Mouse (Mus musculus) gonadal fat pad, adult 2 months (tissue): Measurements from ENCODE around the gene Adamts20. TPM values are rescaled to one million over a fixed set of nuclear protein-coding genes. Genes with fewer than 3 reads are reported as not detected.
"Not testable (repeated sequence)": the region's sequence is repeated elsewhere in the genome, so short reads cannot be mapped to it uniquely, and the experiment has no call there.

Experiments
- DNase-seq: peaks from one replicate; pipeline ENCODE4 v3.0.0-alpha.2; 2012; ENCODE audit warnings: low read depth
- polyA plus RNA-seq: library from polyadenylated mRNA; depleted of rRNA; stranded (reverse); fragments of >200 nt; gene quantifications from 2 replicates; pipeline ENCODE4 v1.2.3, GENCODE M21; 2012; rRNA removed

Adamts20 gene
- polyA plus RNA-seq, result 0.41 and 0.49 TPM in 2 replicates

DNA sequence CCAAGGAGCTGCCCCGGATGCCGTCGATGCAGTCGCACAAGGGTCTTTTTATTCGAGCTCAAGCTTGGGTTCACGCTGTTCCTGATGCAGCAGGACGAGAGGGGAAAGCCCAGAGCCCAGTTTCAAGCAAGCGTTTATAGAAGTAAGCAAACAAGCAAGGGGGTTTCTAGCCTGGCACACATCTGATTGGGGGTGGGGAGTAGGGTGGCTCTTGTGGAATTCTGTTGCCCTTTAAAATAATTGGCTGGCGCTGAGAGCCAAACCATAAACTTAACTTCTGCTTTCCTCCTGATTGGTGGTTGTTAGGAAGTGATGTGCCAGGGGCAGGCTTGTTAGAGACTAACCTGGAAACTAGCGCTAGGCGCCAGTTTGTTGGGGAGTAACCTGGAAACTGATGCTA is at the start of gene Adamts20:
TSS of gene Adamts20 (minus strand) at position 101 of the 400 bp plus-strand sequence.
- DNase-seq, result no peak

DNA sequence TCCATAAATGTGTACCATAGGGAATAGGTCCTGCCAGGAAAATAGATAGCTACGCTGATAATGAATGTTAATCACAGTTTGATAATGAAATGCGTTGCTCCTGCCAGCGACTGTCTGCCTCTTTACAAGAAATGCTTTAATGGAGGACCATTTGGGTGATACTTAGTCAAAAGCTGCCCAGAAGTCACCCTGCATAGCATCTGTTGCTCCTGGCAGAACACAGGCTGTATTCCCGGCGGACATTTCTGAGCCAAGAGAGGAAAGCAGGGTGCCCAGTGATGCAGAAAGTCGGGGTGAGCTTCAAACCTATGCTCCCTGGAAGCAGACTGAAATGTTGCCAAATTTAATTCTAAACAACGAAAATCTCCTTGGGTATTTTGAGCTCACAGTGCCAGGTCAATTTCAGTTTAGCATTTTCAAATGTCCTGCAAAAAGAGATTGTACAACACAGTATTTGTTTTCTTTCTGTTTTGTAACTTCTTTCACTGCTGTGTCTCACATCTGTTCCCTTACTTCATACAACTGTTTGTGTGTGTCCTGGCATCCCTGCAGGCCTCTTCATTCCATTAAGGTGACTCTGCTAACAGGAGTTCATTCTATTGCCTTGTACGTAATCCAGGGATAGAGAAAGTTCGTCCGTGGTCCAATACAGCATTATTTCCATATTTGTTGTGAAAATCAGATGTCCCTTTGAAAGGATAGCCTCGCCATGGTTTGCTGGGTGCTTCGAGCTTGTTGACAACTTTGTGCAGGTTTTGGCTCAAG is 38.4 kb upstream of the Adamts20 start:
- no peak for DNase-seq

DNA sequence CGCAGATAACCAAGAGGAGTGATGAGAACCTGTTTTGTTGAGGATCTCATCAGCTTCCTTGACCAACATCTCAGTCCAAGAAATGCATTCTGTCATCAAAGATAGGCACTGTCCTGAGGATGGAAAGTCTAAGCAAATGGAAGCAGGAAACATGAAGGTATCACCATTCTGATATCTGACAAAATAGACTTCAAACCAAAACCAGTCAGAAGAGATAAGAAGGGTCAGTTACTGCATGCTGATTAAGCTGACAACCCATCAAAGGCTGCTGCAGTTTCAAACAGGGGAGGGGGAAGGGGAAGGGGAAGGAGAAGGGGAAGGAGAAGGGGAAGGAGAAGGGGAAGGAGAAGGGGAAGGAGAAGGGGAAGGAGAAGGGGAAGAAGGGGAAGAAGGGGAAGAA is 34.0 kb upstream of the Adamts20 start:
- DNase-seq, result no peak

DNA sequence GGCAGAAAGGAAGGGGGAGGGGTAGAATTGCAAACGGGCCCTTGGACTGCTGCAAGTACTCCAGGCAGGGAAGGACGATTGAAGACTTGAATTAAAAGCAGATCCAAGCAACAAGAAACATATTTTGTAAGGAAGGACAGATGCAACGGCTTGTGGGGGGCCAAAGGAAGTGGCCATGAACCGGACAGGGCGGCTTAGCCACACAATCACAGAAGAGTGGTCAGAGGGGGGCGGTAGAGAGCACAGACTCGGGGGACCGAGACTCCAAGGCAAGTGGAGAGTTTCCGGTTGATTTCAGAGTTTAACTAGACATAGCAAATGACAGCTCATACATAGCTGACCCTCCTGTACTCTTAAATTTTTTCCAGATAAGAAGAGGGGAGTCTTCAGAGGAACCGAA is 30.7 kb upstream of the Adamts20 start:
- DNase-seq, result no peak

DNA sequence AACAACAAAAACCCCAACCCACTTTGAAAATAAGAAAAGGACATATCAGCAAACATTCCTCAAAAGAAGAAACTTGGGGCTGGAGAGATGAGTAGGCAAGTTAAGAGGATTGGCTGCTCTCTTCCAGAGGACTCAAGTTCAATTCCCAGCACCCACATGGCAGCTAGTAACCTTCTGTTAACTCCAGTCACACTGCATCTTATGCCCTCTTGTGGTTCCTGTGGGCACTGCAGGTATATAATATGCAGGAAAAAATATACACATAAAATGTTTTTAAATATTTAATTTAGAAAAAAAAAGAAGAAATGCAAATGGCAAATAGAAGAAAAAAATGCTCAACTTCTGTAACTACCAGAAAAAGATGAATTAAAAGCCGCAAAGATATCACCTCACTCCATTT is 29.2 kb upstream of the Adamts20 start:
- no peak for DNase-seq

DNA sequence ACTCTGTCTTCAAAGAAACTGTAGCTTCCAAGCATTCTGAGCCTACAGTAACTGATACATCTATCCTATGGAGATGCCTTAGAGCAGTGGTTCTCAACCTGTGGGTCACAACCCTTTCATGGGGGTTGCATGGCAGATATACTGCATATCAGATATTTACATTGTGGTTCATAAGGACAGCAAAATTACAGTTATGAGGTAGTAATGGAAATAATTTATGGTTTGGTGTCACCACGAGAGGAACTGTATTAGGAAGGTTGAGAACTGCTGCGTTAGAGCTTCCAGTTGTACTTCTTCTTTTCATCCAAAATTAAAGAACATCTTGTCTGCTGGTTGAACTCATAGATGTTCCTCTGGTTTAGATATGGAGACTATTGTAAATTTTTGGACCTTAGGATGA is 24.2 kb upstream of the Adamts20 start:
- DNase-seq, result no peak

DNA sequence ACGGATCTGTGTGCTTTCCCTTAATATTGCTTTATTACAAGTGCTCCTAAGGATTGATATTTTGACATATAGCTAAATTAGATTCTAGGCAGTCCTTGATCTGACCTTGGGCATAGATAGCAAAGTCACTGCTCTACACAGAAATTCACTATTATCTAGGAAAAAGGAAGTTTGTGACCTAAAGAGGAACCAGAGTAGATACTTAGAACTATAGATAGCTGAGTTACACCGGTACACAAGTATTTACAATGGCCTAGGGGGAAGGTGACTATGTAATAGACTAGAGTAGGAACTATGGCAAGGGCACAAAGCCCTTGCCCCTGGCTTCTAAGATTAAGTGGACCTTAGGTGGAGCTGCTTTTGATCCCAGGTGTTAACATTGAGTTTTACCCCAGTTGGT is 22.8 kb upstream of the Adamts20 start:
- DNase-seq, result not testable (repeated sequence)

DNA sequence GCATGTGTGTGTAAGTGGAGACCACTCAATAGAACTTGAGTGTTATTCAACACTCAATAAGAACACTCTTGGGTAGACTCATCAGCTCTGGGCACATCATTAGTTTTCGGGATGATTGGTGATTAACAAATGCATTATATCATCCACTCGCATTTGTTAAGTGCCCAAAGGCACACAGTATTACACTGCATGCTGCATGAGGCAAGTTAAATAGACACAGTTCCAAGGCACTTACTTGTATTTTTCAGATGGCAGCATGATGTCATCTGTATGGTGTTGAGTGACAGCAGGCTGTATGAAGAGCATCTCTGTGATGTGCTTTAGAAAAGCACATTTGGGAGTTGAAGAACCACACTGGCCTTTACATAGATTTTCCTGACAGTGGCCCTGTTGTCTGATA is 17.3 kb upstream of the Adamts20 start:
- DNase-seq, result no peak

DNA sequence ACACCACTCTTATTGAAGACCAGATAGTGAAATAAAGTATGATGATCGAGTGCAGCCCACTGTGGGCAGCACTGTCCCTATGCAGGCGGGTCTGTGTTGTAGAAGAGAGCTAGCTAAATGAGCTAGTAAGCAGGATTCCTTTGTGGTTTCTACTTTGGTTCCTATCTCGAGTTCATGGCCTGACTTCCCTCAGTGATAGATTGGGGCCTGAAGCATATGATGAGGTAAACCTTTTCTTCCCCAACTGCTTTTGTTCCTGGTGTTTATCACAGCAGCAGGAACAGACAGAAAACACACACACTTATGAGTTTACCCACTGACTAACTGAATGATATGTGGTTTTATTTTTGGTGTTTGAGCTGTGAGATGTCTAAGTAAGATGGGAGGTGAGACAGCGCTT is 15.6 kb upstream of the Adamts20 start:
- DNase-seq, result no peak

DNA sequence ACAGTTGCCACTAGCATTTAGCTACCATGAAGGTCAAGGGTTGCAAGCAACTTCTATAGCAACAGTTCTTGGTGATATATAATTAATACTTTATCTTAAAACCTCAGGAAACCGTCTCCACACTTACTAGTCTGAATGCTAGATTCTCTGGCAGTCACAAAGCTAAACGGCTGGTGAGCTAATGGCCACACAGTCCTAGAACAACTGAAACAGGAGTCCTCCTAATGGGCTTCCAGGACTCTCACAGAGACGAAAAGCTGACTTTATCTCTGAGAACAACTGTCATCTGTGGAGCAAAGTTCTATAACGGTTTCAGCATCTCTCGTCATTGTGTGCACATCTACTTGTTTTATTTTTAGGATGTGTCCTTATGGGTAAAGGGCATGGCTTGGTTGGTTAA is 15.0 kb upstream of the Adamts20 start:
- DNase-seq, result no peak

DNA sequence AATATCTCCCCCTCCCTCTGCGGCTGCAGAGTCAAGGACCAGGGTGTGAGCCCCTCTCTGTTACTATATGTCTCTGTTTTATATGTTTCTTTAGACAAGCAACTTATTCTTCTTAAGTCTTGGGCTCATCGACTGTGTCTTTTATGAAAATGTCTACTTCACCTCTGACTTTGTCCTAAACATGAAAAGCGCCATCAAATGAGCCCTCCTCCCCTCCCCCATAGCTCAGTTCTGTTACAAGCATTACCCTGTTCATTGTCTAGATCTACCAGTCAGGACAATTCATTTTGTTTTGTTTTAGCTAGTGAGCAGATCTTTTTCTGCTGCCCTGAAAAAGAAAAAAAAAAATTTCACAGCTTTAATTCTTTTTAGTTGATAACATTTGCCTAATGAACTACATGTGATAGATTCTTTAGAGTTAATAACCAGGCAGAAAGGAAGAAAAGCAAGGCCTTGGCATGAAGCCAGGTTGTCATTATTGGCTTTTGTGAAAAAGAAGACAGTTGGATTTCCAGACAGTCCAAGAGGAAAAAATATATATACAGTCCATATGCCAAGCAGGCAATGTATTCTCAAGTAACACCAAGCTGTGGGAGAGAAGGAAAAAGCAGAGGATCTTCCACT is 14.4 kb upstream of the Adamts20 start:
- DNase-seq, result no peak

DNA sequence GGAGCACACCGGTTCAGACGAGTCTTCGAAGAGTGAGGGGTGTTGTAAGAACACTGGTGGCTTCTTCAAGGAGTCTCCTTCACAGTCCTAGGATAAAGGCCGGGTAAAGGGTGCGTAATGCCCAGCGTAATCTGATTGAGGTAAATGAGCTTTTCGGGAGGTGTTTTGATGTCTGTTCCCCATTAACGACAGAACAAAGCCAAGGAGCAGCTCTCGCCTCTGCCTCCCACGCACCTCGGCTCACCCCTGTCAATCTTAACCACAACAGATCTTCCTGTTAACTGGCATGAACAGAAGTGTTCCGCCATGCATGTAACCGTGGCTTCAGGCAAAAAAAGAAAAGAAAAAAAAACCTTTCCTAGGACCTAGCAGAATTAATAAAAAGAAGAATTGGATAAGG is 13.5 kb upstream of the Adamts20 start:
- no peak for DNase-seq

DNA sequence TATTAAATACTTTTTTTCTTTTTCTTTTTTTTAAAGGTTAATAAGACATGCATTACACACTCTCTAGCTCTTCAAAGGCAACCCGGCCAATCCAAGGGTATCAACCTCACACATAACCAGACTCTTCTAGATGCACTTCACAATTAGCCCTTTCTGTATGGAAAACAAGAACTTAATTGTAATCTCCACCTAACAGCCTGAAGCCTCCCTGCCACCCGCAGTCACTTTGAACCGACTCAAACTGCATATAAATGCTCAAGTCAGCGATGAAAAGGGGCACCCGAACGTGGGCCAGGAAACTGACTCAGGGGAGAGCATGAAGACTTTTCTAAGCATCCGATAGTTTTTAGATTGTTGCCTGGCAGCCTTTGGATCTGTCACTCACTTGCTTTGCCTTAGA is 12.1 kb upstream of the Adamts20 start:
- DNase-seq, result no peak

DNA sequence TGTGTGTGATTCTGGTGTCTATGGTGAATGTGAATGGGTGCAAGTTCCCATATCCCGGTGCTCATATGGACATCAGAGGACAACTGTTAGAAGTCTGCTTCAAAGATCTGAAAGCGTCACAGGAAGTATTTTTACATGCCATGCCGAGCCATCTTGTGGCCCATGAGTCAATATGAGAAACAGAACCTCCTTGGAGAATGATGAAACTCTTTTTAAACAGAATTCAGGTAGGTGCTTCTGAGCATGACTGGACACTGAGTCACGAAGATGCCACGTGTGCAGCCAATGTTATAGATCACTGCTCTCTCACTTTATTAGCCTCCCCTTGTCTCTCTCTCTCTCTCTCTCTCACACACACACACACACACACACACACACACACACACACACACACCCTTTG is 10.8 kb upstream of the Adamts20 start:
- no peak for DNase-seq

DNA sequence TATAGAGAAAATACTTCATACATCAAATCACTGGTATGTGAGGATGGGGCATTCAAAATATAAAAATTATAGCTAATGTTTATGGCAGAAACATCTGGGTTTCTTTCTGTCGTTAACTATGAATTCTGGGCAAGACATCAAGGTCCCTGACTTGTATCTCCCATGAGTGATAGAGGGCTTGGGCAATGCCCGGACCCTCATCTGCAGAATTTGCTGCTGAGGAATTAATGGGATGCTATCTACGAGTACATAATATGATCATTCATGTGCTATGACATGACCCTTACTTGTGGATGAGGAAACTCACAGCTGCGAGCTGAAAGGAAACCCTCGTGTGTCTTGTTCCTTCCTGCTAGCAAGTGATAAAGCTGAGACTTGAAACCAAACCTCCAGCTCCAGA is 5.1 kb upstream of the Adamts20 start:
- DNase-seq, result no peak

DNA sequence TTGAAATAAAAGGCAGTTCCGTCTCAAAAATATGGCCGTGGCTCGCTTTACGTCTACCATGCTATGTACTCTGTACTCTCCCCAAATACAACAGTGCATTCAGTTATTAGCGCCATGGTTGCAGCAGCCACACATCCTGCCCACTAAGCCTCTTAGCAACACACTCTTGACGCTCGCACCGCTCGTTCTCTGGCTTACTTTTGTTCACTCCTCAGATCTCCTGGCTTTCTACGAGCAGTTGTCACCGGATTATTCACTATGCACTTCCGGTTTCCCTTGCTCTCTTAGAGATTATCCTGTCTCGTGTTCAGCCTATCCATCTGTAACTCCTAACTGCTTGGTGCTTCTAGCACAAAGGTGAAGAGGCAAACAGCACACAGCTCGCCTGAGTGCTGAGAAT is 337 bp downstream of the Adamts20 start:
- DNase-seq, result no peak

DNA sequence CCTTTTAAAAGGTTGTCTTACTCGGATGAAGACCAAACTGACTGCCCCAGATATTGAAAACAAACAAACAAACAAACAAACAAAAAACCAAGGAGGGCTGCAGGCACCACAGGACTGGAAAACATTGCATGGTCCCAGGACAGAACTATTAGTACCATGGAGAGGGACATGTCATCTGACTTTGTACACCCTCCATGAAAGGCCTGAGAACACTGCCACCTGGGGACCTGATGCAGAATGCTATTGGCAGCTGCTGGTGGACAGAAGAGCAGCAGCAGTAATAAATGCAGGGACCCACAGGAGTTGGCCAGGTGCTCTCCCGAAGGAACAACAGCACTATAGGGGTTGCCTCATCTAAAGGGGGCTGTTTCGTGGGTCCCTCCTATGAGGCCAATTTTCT is 2.0 kb downstream of the Adamts20 start:
- DNase-seq, result no peak

DNA sequence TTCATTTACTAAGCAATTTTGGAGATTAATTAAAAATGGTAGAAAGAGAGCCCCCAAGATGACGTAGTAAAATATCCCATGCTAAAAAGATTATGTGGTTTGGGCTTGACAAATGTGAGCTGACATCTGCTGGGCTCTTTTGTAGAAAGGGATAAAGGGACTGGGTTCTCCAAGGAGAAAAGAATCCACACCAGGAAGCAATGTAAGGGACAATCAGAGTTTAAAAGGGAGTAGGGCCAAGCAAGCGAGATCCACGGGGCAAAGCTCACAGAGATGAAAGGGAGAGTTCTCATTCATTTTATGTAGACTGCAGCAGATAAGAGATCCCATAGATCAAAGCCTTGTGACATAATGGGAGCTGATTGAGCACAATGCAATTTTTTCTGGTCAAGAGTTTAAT is 3.0 kb downstream of the Adamts20 start:
- no peak for DNase-seq

DNA sequence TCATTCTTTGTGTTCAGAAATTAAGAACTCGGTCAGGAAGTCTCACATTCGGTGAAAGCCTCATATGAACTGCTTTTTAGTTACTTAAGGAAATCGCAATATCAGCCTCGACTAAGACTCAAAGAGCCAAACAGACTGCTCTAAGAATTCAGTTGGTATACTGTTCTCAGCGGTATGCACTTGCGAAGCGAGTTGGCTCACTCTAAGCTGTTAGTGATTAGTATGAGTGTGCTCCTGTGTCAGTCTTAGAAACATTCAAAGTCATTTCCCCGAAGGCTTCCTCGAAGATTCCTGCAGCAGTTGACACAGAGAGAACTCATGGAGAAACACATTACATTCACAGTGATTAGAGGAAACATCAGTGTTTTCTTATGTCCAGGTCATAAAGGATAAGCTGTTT is 4.1 kb downstream of the Adamts20 start:
- no peak for DNase-seq

DNA sequence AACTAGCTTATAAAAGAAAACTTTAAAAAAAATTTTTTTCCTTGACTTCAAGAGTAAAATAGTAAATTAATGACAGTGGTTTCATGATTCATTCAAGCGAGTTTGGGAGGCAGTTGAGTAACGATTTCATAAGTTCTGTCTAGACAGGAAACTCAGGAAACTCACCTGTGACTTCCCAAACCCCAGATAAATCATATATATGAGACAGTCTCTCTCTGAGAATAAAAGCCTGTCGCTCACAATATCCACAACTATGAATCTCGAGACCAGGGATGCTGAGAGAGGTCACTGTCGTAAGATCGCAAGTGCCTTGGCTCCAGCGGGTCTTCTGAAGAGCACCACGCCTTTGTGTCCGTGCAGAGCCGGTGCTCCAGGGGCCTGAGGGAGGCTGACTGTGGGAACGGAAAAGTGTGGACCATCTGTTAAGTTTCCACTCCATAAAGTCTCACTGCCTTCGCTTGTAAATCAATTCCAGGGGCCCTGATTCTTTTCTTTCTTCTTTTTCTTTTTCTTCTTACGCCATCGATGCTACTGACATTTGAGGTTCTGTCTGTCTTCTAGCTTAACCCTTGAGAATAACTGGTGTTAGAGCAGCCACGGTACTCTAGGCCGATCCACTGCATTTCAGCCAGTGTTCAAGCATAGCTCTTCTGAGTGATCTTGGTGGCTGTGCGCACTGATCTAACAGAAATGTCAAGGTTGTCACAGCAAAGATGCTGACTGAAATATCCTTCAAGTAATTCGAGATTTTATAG is 7.4 kb downstream of the Adamts20 start:
- no peak for DNase-seq

DNA sequence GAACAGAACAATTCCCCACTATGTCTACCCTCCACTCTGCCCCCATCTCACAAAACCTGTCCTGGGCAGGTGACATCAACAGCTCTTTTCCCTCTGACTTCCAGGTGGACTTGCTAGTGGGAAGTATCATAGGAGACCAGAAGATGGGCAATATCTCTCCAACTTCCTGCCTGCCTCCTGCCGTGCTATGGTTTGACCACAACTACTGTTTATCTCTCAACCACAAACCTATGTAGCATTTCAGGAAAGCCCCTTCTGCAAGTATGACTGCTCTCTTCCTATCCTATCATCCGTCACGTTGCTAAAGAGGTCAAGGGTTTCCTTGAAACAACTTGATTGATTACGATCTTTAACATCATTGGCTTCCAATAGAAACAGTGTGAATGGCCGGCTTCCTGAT is 12.4 kb downstream of the Adamts20 start:
- no peak for DNase-seq

DNA sequence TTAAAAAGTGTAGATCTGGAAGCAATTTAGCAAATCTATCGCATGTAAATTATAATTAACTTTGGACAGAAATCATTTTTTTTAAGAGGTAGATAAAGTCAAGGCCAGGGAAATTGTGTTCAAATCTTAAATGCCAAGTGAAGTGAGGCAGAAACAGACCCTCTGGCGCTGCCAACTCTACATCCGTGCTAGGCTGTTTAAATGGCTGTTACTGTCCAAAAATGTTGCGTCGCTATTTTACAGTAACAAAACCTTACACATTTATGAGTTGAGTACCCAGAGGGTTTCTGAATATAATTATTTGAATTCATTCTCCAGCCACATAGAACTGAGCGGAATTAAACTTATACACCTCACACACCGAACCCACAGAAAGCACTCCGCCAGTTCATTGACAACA is 13.6 kb downstream of the Adamts20 start:
- no peak for DNase-seq
